Mouse (Mus musculus) kidney, postnatal 10 days (tissue): ENCODE data around the gene Fam13c.

Experiments
- DNase-seq: peaks from one replicate; pipeline ENCODE4 v3.0.0; 2021; ENCODE audit warnings: mixed read lengths

Gene Fam13c

DNA sequence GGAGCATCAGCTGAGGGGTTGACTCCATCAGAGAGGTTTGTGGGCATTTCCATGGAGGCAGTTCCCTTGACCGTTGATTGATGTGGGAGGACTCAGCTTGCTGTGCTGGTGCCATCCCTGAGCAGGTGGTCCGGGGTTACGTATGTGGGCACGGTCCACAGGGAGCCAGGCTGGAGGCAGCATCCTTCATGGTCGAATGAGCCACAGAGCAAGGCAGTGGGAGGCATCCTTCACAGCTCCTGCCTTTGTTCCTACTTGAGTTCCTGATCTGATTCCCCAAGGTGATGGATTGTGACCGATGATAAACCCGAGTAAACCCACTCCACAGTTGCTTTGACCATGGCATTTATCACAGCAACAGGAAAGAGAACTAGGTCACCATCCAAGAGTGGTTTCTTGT is 25.4 kb downstream of the Fam13c start:
- DNase-seq: no peak

DNA sequence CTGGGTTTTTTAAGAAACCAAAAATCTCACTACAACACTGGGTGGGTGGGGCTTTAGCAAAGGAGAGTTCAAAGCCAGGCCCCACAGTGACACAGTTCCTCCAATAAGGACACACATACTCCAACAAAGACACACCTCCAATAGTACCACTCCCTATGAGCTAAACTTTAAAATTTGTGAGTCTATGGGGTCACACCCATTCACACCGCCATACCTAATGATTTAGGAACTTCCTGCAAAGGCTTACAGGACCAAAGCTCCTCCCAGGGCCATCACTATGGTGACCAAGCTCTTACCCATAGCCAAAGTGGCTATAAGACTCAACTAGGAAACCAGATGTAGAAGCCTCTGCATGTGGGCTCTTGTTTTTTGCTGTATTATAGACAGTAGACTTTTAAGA is 30.6 kb downstream of the Fam13c start:
- DNase-seq: no peak

DNA sequence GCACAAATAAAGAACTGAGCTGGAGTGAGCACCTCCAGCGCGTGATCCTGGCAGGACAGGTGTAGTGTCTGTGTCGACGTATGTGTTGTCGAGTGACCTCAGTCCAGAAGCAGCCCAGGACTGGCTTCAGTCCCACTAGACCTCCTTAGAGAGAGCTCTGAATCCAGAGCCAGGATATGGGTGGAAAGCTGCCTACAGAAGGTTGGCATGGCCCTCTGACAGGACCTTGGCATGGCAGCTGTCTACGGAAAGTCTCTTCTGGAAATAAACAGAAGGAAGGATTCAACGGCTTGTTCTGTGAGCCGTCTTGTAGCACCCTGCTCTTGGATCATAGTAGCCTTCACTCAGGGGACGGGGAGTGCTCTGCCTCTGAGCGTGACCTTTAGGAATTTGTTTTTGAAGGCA is 37.5 kb downstream of the Fam13c start:
- no peak for DNase-seq

DNA sequence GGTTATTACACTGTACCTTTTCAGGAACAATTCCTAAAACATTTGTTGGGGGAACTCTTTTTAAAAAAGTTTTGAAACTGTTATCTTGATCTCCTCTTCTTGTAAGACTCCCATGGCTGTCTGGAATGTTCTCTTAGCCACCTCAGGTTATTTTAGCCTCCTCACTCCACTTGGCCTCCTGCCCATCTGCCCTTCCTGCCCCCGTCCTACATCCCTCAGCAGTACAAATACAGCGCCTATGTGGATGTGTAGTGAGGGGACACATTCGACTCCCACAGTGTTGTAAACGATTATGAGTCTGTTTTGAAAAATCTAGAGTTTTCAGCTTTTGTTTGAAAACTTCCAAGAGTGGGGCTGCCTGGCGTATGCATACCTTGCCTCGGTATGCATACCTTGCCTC is 43.5 kb downstream of the Fam13c start:
- DNase-seq: peak; percentile 59

DNA sequence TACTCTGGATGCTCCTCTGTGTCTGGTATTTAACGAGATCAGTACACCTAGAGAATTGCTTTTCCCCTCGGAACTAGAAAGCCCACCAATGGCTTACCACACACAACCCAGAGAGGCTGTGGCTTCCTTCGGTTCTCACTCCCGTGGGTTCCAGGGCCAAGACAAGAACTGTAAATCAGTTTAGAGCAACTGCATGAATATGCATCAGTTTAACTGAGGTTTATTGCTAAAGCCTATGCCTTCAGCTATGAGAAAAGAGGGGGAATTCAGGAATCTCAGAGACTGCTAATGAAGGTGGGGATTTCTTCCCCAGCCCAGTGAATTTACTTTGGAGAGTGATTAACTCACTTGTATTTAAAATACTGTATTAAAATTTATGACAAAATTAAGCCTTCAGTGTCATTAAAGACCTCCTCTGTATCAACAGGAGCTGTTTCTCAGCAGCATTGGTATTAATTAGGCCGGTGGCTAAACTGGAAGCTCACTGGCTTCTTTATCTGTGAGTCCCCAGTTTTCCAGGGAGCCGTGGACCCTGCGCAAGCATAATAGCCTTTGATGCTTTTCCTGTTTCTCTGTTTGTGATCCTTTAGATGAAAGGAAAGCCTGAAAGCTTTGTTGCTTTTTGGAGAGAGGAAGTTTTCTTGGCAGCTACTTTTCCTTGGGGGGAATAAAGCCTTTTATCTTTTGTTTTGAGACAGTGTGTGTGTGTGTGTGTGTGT is 44.4 kb downstream of the Fam13c start:
- no peak for DNase-seq

DNA sequence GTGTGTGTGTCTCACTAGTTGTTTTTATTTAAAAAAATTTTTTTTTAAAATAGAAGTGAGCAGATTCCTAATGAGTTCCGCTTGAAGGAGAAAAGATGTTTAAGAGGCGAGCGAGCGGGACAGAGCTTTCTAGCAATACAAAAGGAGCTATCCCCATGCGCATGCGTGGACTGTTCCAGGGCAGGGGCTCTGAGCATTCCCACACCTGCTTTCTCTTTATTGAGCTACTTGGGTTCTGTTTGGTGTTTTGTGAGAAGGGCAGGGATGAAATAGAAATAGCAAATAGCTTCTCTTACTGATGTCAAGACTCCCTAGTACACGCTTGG is 45.0 kb downstream of the Fam13c start:
- DNase-seq: peak; percentile 65

DNA sequence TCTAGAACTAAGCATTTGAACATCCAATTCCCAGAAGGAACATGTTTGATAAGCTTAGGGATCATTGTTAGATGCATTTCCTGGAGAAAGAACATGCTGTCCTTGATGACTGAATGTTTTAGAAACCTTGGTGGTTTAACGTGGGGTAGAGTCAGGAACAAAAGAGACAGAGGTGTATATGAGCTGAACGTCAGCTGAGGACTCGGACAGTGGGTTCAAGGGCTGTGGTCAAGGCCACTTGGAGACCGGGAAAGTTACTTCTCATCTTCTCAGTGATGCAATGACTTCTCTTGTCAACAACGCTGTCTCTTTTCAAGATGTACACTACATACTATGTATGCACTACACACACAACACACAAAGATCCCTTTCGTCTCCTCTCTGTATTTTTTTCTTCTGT is 46.4 kb downstream of the Fam13c start:
- no peak for DNase-seq

DNA sequence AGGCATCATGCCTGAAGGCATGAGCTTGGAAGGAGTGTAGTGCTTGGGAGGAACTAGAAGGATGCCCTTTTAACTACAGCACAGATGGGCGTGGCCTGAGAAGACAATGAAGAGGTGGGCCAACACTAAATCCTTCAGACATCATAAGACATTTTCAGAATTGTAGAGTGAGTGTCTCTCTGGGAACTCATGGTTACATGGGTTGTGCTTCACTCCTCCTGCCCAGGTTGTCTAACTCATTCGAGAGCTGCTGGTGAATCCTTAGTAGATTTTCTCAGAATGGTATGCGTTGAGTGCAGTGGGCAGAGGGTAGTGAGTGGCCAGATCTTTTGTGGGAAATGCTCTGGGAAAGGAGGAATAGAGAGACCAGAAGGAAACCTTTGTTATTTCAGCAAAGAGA is 53.6 kb downstream of the Fam13c start:
- DNase-seq: no peak

DNA sequence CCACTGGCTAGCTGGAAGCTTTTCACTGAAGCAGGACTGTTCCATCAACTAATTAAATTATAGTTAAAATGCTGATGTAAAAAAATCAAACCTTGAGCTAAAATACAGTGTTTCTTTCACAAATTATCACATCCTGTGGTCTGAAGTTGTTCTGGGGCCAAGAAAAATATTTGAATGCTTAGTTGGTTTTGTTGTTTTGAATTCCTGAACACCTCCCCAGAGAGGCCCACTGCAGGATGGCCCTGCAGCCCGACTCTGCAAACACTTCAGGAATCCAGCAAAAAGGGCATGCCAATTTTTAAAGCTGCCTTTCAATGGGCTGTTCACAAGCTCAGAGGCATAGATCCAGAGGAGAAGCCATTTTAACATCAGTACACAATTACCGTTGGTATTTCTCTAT is 54.2 kb downstream of the Fam13c start:
- DNase-seq: peak; percentile 20

DNA sequence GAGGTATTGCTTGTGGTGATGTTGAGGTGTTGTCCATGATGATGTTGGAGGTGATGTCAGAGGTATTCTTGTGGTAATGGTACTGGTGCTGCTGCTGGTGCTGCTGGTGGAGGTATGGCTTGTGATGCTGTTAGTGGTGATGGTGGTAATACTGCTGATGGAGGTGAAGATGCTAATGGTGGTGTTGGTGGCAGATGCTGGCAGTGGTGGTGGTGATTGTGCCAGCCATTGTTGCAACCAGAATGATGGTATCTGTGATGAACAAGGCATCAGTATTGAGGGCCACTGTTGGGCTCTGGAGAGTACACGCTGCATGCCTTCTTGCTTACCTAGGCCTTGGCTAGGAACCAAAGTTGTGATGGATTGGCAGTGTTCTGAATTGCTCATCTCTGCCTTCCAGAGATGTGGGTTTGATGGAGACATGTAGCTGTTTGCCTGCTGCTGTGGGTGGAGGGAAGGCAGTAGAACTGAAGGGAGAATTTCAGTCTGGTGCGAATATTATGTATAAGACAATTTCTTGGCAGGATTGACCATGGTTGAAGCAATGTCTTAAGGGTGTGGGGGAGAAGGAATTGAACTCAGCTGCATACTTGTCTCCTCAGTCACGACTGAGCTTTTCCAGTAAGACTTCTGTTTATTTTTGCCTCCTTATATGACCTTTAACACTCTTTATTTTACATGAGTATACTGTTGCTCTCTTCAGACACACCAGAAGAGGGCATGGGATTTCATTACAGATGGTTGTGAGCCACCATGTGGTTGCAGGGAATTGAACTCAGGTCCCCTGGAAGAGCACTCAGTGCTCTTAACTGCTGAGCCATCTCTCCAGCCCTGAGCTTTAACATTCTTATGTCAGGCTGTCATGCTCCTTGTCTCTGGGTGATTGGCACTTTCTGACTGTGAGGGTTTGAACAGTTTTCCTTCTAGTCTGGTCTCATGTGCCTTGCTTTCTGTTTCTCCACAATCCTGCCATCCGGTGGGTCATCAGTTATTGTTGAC is 55.1 kb downstream of the Fam13c start:
- no peak for DNase-seq

DNA sequence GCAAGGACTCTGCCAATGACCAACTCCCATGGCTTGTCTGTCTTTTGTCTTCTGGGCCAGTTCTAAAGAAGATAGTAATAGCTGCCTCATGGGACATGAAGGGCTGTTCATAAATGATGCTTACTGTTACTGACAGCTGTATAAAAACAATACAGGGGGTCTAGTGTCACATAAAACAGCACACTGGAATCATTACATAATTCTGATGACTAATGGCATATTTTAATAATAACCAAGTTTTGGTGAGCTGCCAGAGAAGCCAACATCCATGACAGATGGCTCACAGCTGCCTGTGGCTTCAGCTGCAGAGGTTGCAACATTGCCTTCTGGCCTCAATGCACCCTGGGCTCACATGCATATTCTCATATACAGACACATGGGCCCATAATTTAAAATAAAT is 56.7 kb downstream of the Fam13c start:
- DNase-seq: peak; percentile 72

DNA sequence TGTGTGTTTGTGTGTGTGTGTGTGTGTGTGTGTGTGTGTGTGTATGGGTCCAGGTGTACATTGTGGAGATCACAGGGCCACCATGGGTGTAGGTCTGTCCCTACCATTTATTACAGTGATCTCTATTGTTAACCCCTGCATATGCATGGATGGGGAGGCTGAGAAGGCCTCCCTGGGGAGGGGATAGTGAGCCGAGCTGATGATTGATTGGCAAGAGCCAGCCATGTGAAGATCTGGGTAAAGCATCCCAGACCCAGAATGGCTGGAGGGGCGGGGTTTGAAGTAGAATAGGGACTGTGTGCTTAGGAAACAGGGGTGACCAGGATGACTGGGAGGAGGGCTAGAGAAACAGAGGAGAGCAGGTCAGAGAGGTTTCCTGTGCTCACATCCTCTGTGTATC is 58.0 kb downstream of the Fam13c start:
- no peak for DNase-seq

DNA sequence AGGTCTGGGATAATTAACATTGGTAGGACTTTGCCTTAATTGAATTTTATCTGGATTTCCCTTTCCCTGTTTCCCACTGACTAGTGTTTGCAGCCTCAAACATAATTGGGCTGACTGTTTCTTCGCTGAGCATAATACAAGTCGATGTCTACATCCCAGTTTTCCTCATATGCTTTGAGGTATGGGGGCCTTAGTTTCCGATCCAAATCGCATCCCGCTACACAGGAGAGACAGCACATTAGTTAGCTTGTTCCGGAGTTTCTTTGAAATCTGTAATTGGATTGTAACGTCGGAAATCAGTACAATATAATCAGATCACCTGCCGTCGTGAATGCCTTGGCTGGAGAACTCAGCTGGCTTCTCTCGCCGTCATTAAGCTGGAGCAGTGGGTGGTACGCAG is 59.0 kb downstream of the Fam13c start:
- no peak for DNase-seq

DNA sequence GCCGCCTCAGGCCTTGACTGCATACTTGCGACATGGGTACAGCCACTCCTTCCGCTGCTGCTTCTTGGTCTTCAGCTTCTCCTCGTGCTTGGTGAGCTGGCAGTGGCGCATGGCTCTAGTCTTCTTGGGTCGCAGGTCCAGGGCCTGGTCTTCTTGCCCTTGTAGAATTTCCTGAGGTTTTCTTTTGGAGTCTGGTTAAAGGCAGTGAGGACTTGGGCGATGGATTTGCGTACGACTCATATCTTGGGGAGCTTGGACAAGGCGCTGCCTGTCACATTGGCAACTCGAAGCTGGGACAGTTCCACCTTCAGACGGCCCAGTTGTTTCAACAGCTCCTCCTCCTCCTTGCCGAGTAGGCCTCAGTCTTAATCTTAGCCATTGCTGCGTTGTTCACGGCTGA is 64.6 kb downstream of the Fam13c start:
- DNase-seq: no peak

DNA sequence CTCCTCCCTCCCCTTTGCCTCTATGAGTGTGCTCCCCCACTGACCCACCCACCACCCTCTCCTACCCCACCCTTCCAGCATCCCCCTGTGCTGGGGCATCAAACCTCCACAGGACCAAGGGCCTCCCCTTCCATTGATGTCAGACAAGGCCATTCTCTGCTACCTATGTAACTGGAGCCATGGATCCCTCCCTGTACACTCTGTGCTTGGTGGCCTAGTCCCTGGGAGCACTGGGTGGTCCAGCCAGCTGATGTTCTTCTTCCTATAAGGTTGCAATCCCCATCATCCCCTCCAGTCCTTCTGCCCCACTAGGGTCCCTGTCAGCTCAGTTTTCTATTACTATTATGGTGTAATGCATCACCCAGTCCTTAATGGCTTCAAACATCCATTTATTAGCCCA is 65.1 kb downstream of the Fam13c start:
- no peak for DNase-seq

DNA sequence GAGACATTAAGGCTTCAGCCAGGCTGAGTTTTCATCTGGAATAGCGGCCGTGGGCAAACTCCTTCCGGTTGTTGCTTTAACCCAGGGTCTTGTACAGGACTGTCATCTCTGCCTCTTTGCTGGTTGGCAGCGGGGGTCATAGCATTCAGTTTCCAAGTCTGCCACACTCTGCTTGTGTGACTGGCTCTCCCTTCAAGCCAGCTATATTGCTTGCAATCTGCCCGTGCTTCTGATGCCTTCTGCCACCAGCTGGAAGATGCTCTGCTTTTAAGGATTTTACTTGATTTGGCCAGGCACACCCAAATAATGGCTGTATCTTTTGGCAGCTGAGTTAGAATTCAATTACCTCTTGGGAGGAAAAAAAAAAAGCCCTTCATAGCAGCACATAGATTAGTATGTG is 65.6 kb downstream of the Fam13c start:
- DNase-seq: no peak

DNA sequence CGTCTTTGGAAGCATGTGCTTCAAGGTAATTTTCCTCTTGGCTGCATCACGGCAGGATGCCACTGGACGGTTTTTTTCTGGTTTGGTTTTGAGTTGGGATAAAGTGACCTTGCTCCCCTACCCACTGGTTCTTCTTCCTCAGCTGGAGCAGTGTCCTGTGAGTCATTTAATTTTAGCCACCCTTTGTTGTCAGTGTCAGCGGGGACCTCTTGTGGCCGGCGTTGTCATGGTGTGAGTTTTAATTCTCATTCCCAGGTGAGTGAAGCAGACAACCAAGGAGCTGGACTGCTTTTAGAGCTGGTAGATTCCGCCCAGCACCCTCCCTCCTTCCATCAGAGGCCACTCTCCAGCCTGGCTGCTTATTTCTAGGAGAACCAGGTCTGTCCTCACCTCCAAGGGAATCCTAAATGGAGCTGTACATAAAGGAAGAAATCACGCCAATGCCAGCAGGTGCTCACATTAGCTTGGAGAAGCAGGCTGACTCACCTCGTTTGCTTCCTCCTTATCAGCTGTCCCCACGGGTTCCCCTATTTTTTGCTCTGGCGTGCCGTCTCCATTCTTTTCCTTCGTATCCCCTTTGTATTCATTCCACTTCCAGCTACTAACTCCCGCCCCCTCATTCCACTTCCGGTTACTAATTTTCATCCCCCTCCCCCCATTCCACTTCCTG is 66.4 kb downstream of the Fam13c start:
- DNase-seq: no peak

DNA sequence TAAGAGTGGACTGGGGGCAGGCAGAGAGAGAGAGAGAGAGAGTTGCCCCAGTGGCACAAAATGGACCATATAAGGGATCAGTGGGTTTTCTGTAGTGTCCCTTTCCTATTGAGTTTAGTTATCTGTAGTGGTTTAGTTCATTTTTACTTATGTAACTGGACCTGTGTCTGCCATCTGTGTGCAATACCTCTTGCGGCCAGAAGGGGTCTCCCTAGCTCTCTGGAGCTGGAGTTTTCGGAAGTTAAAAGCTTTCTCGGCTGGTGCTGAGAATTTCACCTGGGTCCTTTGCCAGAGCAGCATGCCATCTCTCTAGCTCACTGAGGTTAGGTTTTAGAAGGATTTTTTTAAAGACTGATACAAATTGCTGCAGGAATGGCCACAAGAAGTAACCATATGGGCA is 67.6 kb downstream of the Fam13c start:
- DNase-seq: no peak

DNA sequence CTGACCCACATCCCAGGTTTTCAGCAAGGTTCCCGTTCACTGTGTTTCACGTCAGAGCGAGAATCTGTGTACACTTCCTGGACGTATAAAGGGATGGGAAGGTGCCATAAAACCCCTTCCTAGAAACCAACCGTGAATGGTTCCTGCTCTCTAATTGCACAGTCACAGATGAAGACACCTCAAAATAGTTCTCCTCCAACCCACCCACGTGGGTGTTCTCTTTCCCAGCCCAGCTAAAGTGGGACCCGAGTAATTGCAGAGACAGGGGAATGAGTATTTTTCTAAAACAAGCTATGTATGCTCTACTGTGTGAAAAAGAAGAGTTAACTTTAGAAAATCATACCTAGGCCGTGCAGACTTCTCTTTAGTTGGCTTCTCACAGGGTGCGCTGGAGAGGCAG is 74.6 kb downstream of the Fam13c start:
- no peak for DNase-seq

DNA sequence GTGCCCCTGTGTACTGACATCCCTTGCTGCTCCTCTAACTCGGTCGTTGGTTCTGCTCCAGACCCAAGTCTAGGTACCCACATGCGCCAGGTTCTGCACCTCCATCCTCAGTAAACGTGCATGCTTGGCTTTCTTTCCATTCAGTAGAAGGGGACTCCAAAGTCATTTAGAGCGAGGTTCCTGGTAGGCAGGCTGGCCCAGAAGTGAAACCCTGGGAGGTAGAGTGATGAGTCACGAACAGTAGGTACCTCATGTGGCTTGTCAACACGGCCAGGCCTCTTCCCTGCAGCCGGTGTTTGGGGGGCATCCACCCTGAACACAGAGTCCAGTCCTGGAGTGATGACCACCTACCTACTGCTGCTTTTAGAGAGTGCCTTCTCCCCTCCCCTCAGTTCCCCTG is 76.4 kb downstream of the Fam13c start:
- no peak for DNase-seq

DNA sequence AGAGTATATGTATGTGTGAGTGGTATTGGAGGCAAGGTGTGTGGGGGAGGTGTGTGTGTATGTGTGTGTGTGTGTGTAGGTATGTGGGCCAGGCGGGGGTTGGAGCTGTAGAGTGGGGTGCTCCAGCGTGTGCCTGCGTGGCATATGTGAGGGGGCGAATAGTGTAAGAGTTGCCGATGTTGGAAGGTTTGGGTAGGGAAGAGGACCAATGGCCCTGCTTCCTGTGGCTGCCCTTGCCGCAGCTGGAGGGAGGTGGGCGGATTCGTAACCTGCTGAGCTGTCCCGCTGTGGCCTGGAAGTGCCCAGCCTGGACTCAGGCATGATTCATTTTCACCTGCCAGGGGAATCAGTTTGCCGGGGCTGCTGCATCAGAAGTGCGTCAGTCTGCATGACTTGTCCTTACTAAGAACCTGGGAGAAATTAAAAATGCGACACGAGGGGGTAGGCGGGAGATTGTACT is 79.4 kb downstream of the Fam13c start:
- no peak for DNase-seq

DNA sequence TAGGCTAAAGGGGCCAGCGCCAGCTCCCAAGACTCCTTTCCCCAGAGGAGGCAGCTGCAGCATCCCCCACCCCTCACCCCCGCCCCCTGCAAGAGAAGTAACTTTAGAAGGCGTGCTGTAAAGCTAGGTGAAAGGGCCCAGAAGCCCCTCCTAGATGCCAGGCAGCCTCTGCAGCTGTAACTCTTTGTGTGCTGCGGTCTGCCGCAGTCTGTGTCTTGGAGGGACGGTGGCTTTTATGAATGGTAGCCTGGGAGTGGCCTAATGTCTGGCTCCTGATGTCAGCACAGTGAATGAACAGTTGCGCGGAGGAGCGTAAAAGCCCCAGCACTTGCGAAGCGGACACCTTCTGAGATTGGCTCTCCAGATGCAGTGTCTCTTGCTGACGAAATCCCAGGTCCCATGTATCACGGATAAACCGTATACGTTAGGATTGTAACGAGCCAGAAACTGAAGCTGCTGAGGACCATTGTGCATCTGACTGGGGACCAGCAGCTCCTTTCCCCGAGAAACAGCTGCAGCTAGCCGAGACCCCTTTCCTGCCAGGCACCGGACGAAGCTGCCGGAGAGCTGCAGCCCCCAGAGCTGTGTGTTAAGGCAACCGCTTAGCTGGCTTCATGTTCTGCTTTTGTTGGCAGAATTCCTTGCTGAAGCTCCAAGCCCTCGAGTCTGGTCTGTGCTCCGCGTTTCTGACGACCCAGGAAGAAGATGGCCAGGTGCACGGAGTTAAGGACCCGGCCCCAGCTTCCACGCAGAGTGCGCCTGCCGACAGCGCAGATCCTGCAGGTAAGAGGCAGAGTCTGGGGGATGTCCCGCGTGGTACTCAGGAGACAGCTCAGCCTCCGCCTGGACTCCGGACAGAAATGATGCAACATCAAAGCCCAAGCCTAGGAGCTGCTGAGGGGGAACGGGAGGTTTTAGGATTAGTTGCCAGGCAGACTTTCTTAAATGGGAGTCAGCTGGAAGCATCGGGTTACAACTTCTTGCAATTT is 80.2 kb downstream of the Fam13c start:
- no peak for DNase-seq
